Mouse (Mus musculus) forebrain, embryonic 10.5 days (tissue): Measurements from ENCODE around the gene Fkbp1a. TPM values are rescaled to one million over a fixed set of nuclear protein-coding genes. Genes with fewer than 3 reads are reported as not detected.
A peak's percentile ranks its signal among the peaks of the same experiment; 100 is the strongest.

Source experiments
- DNase-seq: peaks from one replicate; pipeline ENCODE4 v3.0.0-alpha.2; 2017; ENCODE audit warnings: low spot score; ENCODE audit errors: extremely low spot score
- H3K27ac ChIP-seq: fragments of 300-500 bp; sonication (generic); 2 replicates; pipeline ENCODE4 v1.5.1; 2016; ENCODE audit warnings: mild to moderate bottlenecking
- H3K27me3 ChIP-seq: fragments of 300-500 bp; sonication (generic); 2 replicates; pipeline ENCODE4 v1.6.1; 2016; ENCODE audit warnings: mild to moderate bottlenecking; ENCODE audit not compliant: poor library complexity, severe bottlenecking
- H3K36me3 ChIP-seq: fragments of 300-500 bp; sonication (generic); replicated peaks from 2 replicates; pipeline ENCODE4 v1.6.1; 2016; ENCODE audit warnings: mild to moderate bottlenecking, moderate library complexity
- H3K4me1 ChIP-seq: fragments of 300-500 bp; sonication (generic); 2 replicates; pipeline ENCODE4 v1.6.1; 2016
- H3K4me3 ChIP-seq: fragments of 300-500 bp; sonication (generic); 2 replicates; pipeline ENCODE4 v1.5.1; 2016; ENCODE audit warnings: mild to moderate bottlenecking, moderate library complexity
- H3K9me3 ChIP-seq: fragments of 300-500 bp; sonication (generic); 2 replicates; pipeline ENCODE4 v1.6.1; 2016; ENCODE audit warnings: mild to moderate bottlenecking, moderate library complexity
- WGBS: fragments of 180-500 bp; shearing (Covaris S2); methylation state at CpG from one replicate; pipeline ENCODE4 v1.1.7; 2016; 5-methylcytosine and 5-hydroxymethylcytosine counted together
- polyA plus RNA-seq: library from polyadenylated mRNA; unstranded; fragments of >200 nt; fragmentation: Nextera tagmentation; extraction: Ambion mirVana; gene quantifications from 2 replicates; pipeline ENCODE4 v1.2.1, GENCODE M21; 2016

Gene Fkbp1a
- polyA plus RNA-seq, 1 experiment from 2014 or later = 582 TPM

- H3K4me1 ChIP-seq = no peaks in the 10 kb centered on the region
- WGBS = 86% methylated on average over 3 of the region's 3 CpGs
- no peak overlapping the region for H3K4me3 ChIP-seq
- H3K36me3 ChIP-seq = peaks cover 56% of the 10 kb centered on the region
- H3K27me3 ChIP-seq = no peaks in the 10 kb centered on the region
- DNase-seq = no peak
- no peak overlapping the region for H3K27ac ChIP-seq
- no peaks in the 10 kb centered on the region for H3K9me3 ChIP-seq
Measured at GRCm38 (mm10) chr2:151564986-151565385, 22.7 kb downstream of the Fkbp1a start.

GRCm38 (mm10) chr2:151566856-151567255 is 24.6 kb downstream of the Fkbp1a start:
- no peaks in the 10 kb centered on the region for H3K4me1 ChIP-seq
- peaks cover 37% of the 10 kb centered on the region for H3K36me3 ChIP-seq
- DNase-seq = no peak
- H3K9me3 ChIP-seq = no peaks in the 10 kb centered on the region
- H3K27ac ChIP-seq = no peak overlapping the region
- no peaks in the 10 kb centered on the region for H3K27me3 ChIP-seq
- H3K4me3 ChIP-seq = no peak overlapping the region
- 88% methylated on average over 6 of the region's 6 CpGs for WGBS

- Histone ChIP-seq H3K4me3 (no peak overlapping the region), H3K4me1 (no peaks in the 10 kb centered on the region), H3K27me3 (no peaks in the 10 kb centered on the region), H3K9me3 (no peaks in the 10 kb centered on the region), H3K36me3 (peaks cover 12% of the 10 kb centered on the region), H3K27ac (no peak overlapping the region)
- DNase-seq = no peak
- 87% methylated on average over 2 of the region's 2 CpGs for WGBS
Measured at GRCm38 (mm10) chr2:151569452-151569851, 27.2 kb downstream of the Fkbp1a start.

DNA sequence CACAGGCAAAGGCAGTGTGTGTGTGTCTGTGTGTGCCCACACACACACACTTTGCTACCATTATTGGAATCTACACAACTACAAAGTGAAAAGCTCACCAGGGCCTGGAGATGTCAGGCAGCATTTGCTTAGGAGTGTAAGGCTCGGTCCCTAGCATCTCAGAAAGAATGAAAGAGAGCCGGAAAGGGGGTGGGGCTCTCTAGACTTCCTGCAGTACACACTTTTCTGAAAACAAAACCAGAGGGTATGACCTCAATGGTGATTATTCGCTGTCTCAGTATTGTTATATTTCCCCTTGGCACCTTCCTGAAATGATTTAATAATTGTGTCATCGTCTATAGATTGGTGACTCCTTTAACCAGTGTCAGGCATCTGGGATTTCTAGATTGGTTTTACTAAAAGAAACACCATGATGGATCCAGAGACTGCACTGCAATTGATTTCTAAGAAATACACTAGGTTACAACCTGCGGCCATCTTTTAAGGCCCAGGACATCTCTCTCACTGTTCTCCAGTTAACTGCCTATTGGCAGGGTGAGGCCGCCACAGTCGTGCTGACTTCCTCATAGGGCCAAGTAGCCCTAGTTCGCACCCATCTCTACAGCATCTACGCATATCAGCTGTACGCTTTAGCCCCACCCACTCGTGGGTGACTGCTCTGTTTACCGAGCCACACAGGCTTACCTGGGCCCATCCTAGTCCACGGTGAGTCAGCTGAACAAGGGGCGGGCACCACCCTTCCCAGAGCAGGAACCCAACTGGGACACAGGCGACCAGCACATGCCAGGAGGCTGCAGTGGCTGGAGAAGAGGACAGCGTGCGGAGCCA is 29.8 kb downstream of the Fkbp1a start, which contains the start of gene Sdcbp2:
Gene Sdcbp2, plus strand, starts transcription at position 750 of the 828 bp plus-strand sequence.
- no peaks in the 10 kb centered on the region for H3K9me3 ChIP-seq
- WGBS = 84% methylated on average over 17 of the region's 17 CpGs
- H3K4me3 ChIP-seq = no peak within 1 kb of the TSS
- no peaks in the 10 kb centered on the region for H3K36me3 ChIP-seq
- H3K4me1 ChIP-seq = peaks cover 18% of the 10 kb centered on the region
- DNase-seq = no peak
- H3K27ac ChIP-seq = no peak within 1 kb of the TSS
- H3K27me3 ChIP-seq = peaks cover 4% of the 10 kb centered on the region

GRCm38 (mm10) chr2:151573667-151574066 is 31.4 kb downstream of the Fkbp1a start:
- Histone ChIP-seq H3K4me3 (no peak overlapping the region), H3K27me3 (peaks cover 14% of the 10 kb centered on the region), H3K36me3 (no peaks in the 10 kb centered on the region), H3K9me3 (no peaks in the 10 kb centered on the region), H3K27ac (no peak overlapping the region), H3K4me1 (peaks cover 18% of the 10 kb centered on the region)
- DNase-seq = no peak
- 81% methylated on average over 3 of the region's 3 CpGs for WGBS

GRCm38 (mm10) chr2:151574607-151575006 is 32.3 kb downstream of the Fkbp1a start:
- Histone ChIP-seq H3K4me3 (no peak overlapping the region), H3K4me1 (peaks cover 18% of the 10 kb centered on the region), H3K9me3 (no peaks in the 10 kb centered on the region), H3K36me3 (no peaks in the 10 kb centered on the region), H3K27me3 (peaks cover 19% of the 10 kb centered on the region), H3K27ac (no peak overlapping the region)
- no peak for DNase-seq
- 67% methylated on average over 5 of the region's 5 CpGs for whole genome bisulfite sequencing

GRCm38 (mm10) chr2:151575119-151575698 is 32.9 kb downstream of the Fkbp1a start:
- no peaks in the 10 kb centered on the region for H3K9me3 ChIP-seq
- WGBS = 23% methylated on average over 7 of the region's 7 CpGs
- peaks cover 19% of the 10 kb centered on the region for H3K27me3 ChIP-seq
- DNase-seq = no peak
- H3K4me3 ChIP-seq = peak overlapping the region; percentile 54
- no peaks in the 10 kb centered on the region for H3K36me3 ChIP-seq
- H3K4me1 ChIP-seq = peaks cover 18% of the 10 kb centered on the region
- peak overlapping the region; percentile 84 for H3K27ac ChIP-seq

GRCm38 (mm10) chr2:151575699-151576389 is 33.6 kb downstream of the Fkbp1a start:
- H3K4me1 ChIP-seq = peaks cover 18% of the 10 kb centered on the region
- peak overlapping the region; percentile 84 for H3K27ac ChIP-seq

GRCm38 (mm10) chr2:151579183-151579582 is 36.9 kb downstream of the Fkbp1a start:
- no peak for DNase-seq

More at GRCm38 (mm10) chr2:151575699-151576389, 33.6 kb downstream of the Fkbp1a start:
- peak; percentile 81 for DNase-seq
- peaks cover 19% of the 10 kb centered on the region for H3K27me3 ChIP-seq
- peak overlapping the region; percentile 54 for H3K4me3 ChIP-seq
- no peaks in the 10 kb centered on the region for H3K36me3 ChIP-seq
- no peaks in the 10 kb centered on the region for H3K9me3 ChIP-seq
- under 1% methylated on average over 38 of the region's 38 CpGs for WGBS

GRCm38 (mm10) chr2:151580945-151581344 is 38.7 kb downstream of the Fkbp1a start:
- Histone ChIP-seq H3K4me1 (peaks cover 9% of the 10 kb centered on the region), H3K9me3 (no peaks in the 10 kb centered on the region), H3K36me3 (no peaks in the 10 kb centered on the region), H3K4me3 (no peak overlapping the region), H3K27ac (no peak overlapping the region), H3K27me3 (peaks cover 19% of the 10 kb centered on the region)
- no peak for DNase-seq
- 47% methylated on average over 1 of the region's 1 CpGs for WGBS

More at GRCm38 (mm10) chr2:151579183-151579582, 36.9 kb downstream of the Fkbp1a start:
- Histone ChIP-seq H3K27me3 (peaks cover 19% of the 10 kb centered on the region), H3K4me1 (peaks cover 18% of the 10 kb centered on the region), H3K9me3 (no peaks in the 10 kb centered on the region), H3K36me3 (no peaks in the 10 kb centered on the region), H3K4me3 (no peak overlapping the region), H3K27ac (no peak overlapping the region)
- 82% methylated on average over 4 of the region's 4 CpGs for WGBS

- 79% methylated on average over 3 of the region's 3 CpGs for WGBS
- no peaks in the 10 kb centered on the region for H3K36me3 ChIP-seq
Measured at GRCm38 (mm10) chr2:151585934-151586333, 43.7 kb downstream of the Fkbp1a start.

GRCm38 (mm10) chr2:151586807-151587206 is 44.5 kb downstream of the Fkbp1a start:
- no peak overlapping the region for H3K27ac ChIP-seq
- H3K4me3 ChIP-seq = no peak overlapping the region
- no peaks in the 10 kb centered on the region for H3K27me3 ChIP-seq
- H3K36me3 ChIP-seq = no peaks in the 10 kb centered on the region
- no peaks in the 10 kb centered on the region for H3K4me1 ChIP-seq
- DNase-seq = no peak
- no peaks in the 10 kb centered on the region for H3K9me3 ChIP-seq
- 96% methylated on average over 1 of the region's 1 CpGs for WGBS

More at GRCm38 (mm10) chr2:151585934-151586333, 43.7 kb downstream of the Fkbp1a start:
- Histone ChIP-seq H3K4me3 (no peak overlapping the region), H3K4me1 (no peaks in the 10 kb centered on the region), H3K27me3 (no peaks in the 10 kb centered on the region), H3K27ac (no peak overlapping the region), H3K9me3 (no peaks in the 10 kb centered on the region)
- no peak for DNase-seq
